Mouse (Mus musculus): ENCODE measurements around the gene Maml2.

Gene Maml2

DNA sequence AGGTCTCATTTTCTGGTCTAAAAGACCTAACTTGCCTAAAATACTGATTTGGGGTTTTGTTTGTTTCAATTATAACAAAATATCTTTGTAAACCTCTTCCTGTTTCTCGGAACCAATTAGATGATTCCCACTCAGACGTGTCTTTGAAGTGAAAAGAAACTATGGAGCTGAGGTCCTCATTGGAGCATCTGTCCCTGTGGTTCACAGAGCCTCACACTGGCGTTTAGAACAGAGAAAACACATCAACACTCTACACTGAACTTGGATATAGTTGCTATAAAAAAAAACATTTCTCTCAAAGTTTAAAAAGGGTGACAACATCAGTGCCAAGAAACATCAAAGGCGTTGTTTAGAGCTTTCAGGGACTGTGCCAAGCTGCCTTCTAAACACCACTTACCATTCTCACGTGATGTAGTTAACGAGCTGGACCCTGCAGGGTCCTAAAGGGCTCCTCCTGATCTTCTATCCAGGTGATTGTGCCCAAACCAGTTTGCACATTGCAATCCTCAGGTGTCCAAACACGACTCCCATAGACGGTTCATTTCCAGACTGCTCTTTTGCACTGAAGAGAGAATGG is 309.9 kb downstream of the Maml2 start:
- intact Hi-C loops (cut with DNase I): no loop called here

DNA sequence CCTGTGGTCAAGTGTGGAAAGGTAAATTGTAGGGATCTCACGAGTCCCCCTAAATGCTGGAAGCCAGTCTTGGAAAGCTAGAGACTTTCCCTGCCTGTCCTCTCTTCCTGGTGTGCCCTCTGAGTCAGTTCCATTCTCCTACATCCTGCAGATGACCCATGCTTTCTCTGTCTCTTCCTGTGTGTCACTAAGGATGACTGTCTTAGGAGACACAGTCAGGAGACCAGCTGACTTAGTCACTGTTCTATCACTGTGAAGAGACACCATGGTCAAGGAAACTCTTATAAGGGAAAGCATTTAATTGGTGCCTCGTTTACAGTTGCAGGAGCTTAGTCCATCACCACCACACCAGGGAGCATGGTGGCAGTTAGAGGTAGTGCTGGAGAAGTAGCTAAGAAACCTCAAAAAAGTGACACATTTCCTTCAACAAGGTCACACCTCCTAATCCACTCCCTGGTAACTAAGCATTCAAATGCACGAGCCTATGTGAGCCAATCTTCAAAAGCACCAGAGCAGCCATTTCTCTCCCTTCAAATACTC is 310.8 kb downstream of the Maml2 start:
- intact Hi-C loops (cut with DNase I): no loop called here

DNA sequence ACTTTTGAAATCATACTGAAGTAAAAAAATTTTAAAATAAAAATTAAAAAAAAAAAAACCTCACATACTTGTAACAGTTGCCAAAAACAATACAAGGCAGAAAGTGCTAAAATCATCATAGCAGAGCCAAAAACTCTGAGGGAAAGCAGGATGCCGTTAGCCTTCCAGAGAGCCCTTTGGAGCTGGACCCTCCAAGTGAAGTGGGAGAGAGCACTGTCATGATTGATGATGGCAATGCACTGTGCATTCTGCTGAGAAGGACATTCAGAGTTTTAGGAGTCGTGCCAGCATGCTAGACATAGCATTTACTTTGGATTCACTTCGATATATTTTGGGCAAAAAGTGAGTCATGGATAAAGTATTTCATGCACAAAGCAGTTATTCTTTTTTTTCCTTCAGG is 313.8 kb downstream of the Maml2 start:
- intact Hi-C loops (cut with DNase I): no loop called here

- intact Hi-C loops (cut with DNase I): no loop called here
These were observed 314.6 kb downstream of the Maml2 start for GRCm38 (mm10) chr9:13612371-13612770.

- intact Hi-C loops (cut with DNase I): no loop called here
These were observed 315.8 kb downstream of the Maml2 start for GRCm38 (mm10) chr9:13613325-13614268.

DNA sequence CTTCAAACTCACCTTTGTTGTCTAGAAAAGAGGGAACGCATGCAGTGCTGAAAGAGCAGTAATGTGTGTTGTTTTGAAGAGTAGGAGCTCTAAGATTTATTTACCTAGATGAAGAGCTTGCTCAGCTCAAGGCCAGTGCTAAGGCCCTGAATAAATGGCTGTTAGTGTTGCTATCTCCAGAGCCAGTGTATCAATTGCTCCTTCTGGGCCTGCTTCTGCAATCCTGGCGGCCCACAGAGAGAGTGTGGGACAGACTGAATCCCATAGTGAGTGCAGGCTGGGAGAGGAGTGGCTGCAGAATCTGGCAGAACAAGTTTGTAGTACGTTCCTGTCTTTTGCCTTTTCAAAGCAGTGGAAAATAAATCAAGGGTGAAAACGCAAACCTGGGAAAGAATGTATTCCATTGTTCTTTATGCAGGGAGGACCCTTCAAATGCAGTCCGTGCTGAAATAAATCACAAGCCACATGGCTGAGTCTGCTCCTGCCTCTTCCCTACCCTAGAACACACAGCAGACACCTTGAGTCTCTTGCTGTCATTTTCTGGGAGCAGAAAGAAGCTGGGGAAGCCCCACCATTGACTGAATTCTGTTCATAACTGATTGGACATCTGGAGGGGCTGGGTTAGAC is 318.7 kb downstream of the Maml2 start:
- intact Hi-C loops (cut with DNase I): no loop called here

DNA sequence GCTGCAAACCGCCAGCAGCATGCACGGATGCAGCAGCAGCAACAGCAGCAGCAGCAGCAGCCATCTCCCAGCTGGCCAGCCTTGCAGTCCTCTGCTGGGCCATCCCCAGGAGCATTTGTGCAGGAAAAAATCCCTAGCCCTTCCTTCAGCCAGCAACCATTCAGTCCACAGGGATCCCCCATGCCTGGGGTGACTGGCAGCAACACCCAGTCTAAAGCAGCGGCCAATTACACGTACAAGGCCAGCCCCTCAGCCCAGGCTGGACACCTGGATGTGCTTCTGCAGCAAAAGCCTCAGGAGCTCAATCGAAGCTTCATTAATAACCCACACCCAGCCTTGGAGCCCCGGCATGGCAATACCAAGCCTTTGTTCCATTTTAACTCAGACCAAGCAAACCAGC is 323.0 kb downstream of the Maml2 start:
- intact Hi-C loops (cut with DNase I): no loop called here

DNA sequence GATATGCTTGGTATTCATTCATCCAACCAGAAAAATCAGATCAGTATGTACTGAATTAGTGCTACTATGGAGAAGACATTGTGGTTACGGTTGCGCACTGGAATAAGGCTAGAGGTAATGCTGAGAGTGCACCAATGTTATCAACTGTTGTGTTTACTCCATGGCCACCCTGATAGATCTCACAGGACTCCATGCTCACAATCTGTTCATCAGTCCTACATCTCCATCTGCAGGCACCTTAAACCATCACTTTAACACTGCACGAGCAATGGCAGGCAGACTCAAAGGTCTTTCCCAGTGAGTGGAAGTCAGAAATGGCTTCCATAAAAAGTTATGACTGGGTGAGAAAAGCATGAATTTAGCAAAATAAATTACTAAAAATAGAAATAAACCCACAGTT is 324.2 kb downstream of the Maml2 start:
- intact Hi-C loops (cut with DNase I): no loop called here

DNA sequence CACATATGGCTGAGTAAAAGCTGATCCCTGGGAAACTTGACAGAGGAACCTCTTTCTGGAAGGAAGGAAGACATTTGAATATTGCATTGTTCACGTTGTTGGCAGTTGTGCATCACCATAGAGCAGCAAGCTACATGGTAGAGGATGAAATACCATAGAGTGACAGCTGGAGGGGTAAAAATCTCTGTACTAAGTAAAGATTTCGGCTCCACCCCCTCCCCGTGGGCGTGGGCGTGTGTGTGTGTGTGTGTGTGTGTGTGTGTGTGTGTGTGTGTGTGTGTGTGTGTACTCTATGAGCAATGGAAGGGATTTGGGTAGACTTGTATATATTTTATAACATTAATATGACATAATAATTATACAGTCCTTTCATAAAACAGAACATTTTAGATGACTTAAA is 324.7 kb downstream of the Maml2 start:
- intact Hi-C loops (cut with DNase I): no loop called here

- intact Hi-C loops (cut with DNase I): no loop called here
These were observed 326.2 kb downstream of the Maml2 start for GRCm38 (mm10) chr9:13623892-13624422.

GRCm38 (mm10) chr9:13624780-13625179 is 327.0 kb downstream of the Maml2 start:
- intact Hi-C loops (cut with DNase I): no loop called here

DNA sequence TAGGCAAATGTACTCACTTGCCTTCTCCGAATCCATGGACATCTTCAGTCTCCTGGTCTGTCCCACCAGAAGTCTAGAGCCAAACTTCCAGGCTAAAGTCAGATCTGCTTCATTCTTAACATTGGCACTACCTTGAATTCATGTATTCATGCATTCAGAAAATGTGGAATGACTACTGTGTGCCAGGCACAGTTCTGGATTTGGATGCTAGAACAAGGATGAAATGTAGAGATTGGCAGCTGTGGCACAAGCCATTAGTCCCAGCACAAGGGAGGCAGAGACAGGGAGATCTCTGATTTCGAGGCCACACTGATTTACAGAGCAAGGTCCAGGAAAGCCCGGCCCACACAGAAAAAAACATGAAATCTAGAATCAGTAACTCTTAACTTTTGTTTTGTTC is 327.5 kb downstream of the Maml2 start:
- intact Hi-C loops (cut with DNase I): no loop called here

DNA sequence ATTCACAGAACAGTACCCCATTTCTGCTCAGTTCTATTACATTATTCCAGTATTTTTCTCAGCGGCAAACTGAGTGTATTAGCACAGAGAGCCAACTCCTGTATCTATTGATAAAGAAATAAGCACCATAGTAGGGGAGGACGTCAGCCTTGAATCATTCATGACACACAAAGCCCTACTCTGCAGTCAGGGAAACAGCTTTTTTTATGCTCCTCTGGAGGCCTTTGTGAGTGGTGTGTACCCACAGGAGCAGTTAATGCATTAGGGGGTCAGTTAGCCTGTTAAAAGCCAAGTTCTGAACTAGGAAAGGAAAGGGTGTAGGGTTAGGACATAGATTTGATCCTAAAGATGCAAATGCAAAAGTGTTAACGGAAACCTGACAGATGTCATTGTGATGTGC is 328.7 kb downstream of the Maml2 start:
- intact Hi-C loops (cut with DNase I): no loop called here

DNA sequence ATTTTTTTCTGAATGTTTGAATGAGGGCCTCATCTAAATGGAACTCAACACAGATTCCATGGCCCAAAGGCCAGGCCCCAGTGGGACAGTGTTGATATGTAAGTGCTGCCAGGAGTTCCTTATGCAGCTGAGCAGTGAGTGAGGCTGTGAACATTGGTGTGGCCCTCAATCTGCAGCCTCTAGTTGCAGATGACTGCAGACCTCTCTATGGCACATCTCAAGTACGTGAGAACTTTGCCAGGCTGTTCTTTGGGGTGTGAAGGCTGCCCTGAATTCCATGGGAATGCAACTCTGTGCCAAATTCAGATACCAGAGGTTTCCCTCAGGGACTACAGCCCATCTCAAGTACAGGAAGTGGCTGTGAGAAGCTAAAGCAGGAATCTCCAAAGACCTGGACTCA is 335.6 kb downstream of the Maml2 start:
- intact Hi-C loops (cut with DNase I): no loop called here

- intact Hi-C loops (cut with DNase I): no loop called here
These were observed 341.9 kb downstream of the Maml2 start for GRCm38 (mm10) chr9:13639655-13640054.

- intact Hi-C loops (cut with DNase I): no loop called here
These were observed 347.4 kb downstream of the Maml2 start for GRCm38 (mm10) chr9:13645153-13645552.

- intact Hi-C loops (cut with DNase I): loop anchor here (10.0 kb wide), 1 partner anchor 136 kb away; no protein-coding TSS in a partner anchor
These were observed 353.3 kb downstream of the Maml2 start for GRCm38 (mm10) chr9:13651065-13651464.

DNA sequence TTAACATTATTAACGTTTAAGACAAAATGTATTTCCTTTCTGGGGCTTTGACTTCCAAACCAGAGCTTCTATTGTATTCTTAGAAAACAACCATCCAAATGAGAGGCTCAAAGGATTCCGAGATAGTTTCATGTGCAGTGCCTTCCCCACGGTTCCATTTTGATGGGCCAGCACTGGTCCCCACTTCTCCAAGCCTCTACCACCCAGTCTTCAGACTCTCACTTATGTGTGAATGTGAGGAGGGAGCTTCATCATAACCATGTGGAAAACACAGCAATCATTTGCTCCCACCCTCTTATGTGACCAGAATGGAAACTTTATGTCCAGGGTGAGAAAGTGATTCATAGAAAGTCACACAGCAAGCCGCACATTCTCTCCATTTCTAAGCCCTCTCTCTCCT is 354.1 kb downstream of the Maml2 start:
- intact Hi-C loops (cut with DNase I): loop anchor here (2.0 to 10.0 kb wide), 3 partner anchors 137 to 419 kb away; partner anchors contain the start of gene Maml2

GRCm38 (mm10) chr9:13652389-13652877 is 354.7 kb downstream of the Maml2 start:
- intact Hi-C loops (cut with DNase I): loop anchor here (2.0 to 10.0 kb wide), 3 partner anchors 138 to 420 kb away; partner anchors contain the start of gene Maml2

- intact Hi-C loops (cut with DNase I): loop anchor here (2.0 to 10.0 kb wide), 3 partner anchors 138 to 420 kb away; partner anchors contain the start of gene Maml2
These were observed 355.2 kb downstream of the Maml2 start for GRCm38 (mm10) chr9:13652917-13653316.
